Mouse (Mus musculus) urinary bladder, postnatal 25 days (tissue): ENCODE results near the gene Svs6.
"Not testable (repeated sequence)": the region's sequence is repeated elsewhere in the genome, so short reads cannot be mapped to it uniquely, and the experiment has no call there.

Source experiments
- DNase-seq: peaks from one replicate; pipeline ENCODE4 v3.0.0; 2022; ENCODE audit warnings: low spot score

Gene Svs6

DNA sequence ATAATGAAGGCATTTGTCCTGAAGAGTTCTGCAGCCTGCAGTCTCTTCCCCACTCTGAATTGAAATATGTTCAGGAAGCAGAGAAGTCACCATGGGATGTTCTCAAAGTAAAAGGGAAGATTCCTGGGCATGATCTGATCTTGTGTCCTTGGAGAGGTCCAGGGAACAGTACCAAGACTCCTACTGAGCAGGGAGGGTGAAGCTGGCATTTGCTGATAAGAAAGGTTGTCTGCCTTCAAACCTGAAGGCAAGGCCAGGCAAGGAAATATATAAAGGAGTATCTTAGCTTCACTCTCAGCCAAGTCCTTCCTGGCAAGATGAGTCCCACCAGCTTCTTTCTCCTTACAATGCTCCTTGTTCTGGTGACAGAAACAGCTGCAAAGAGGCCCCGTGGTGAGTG, at the start of gene Svs6:
Svs6 (plus strand) TSS at position 301 of the 400 bp plus-strand sequence.
- not testable (repeated sequence) for DNase-seq

DNA sequence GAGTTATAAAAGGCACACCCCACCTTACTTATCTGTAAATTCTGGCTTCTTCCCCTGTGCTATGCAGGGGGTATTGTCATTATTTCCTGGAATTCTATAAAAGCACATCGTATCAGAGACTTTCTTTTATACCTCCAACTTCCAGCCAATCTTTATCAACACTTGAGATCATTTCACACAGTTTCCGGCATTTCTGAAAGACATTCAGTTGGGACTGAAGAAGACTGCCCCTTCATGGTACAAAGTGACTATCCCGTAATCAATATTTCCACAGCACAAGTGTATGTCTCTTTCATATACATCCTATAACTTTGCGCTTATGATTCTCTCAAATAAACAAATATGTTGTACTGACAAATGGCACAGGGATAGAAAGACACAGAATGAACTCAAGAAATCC, 38.2 kb upstream of the Svs6 start, which contains the start of gene Svs4:
Svs4 (minus strand) TSS at position 101 of the 400 bp plus-strand sequence.
- DNase-seq, result no peak

GRCm38 (mm10) chr2:164288968-164289367, 27.6 kb upstream of the Svs6 start, which contains the start of gene Svs3a:
Gene Svs3a, plus strand, starts transcription at chr2:164289268.
- DNase-seq, result not testable (repeated sequence)

DNA sequence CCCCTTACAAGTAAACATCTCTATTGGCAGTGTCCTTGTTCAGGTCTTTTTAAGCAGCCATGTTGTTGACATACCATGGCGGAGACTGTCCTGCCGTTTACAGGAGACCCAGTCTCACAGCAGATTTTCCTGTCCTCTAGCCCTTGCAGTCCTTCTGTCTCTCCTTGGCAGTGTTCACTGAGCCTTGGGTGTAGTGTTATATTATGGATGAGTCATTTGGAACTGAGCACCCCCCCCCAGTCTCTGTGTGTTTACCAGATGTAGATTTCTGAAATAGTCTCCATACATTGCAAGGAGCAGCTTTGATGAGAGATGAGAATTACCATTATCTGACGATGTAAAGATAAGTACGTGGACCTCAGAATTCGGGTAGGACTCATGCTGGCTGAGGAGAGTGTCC, 4.0 kb upstream of the Svs6 start:
- no peak for DNase-seq

GRCm38 (mm10) chr2:164315460-164315859, 1.1 kb upstream of the Svs6 start:
- DNase-seq, result not testable (repeated sequence)

DNA sequence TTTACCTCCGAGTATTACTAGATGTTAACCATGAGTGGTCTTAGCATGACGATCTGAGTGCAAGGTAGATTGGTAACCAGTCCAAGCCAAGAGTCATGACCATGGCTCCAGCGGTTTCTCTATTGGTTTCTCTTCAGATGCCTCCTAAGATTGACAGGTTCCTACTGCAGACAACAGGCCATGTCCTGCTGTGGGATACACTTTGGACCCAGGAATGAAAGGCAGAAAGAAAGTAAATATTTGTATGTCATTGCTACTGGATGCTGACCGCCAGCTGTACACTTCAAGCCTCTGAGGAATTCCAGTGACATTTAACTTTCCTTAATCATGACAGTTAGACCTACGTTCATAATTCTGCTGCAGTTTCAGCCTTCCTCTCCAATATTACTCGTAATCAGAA, 4.4 kb downstream of the Svs6 start:
- no peak for DNase-seq

- DNase-seq, result not testable (repeated sequence)
Measured at GRCm38 (mm10) chr2:164332440-164332839, 15.9 kb downstream of the Svs6 start, which contains the start of gene Svs5. Gene Svs5, plus strand, starts transcription at chr2:164332740.

DNA sequence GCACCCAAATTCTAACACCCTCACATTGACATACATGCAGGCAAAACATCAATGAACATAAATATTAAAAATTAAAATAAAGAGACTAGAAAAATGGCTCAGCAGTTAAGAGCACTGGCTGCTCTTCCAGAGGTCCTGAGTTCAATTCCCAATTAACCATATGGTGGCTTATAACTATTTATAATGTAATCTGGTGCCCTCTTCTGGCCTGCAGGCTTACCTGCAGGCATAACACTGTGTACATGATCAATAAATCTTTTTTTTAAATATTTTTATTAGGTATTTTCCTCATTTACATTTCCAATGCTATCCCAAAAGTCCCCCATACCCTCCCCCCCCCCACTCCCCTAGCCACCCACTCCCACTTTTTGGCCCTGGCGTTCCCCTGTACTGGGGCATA, 27.2 kb downstream of the Svs6 start:
- not testable (repeated sequence) for DNase-seq

GRCm38 (mm10) chr2:164347697-164348096, 31.1 kb downstream of the Svs6 start:
- not testable (repeated sequence) for DNase-seq

DNA sequence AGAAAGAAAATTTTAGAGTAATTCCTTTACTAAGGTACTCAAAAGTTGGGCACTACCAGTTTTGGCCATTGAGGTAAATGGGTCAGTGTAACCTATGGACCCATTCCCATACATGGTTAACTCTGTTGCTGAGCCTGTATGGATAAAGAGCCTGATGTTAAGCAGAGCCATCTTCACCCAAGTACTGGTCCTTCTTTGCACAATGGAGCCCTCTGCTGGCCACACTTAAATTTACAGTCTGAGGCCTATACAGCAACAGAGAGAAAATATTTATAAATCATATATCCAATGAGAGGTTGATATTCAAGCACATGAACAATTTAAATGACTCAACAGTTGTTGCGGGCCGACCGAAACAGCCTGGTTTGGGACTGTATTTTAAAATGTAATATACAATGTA, 32.4 kb downstream of the Svs6 start:
- DNase-seq, result no peak

- DNase-seq, result no peak
Measured at GRCm38 (mm10) chr2:164352697-164353096, 36.1 kb downstream of the Svs6 start.

- no peak for DNase-seq
Measured at GRCm38 (mm10) chr2:164353356-164353755, 36.8 kb downstream of the Svs6 start.

- no peak for DNase-seq
Measured at GRCm38 (mm10) chr2:164356177-164356967, 39.8 kb downstream of the Svs6 start.

DNA sequence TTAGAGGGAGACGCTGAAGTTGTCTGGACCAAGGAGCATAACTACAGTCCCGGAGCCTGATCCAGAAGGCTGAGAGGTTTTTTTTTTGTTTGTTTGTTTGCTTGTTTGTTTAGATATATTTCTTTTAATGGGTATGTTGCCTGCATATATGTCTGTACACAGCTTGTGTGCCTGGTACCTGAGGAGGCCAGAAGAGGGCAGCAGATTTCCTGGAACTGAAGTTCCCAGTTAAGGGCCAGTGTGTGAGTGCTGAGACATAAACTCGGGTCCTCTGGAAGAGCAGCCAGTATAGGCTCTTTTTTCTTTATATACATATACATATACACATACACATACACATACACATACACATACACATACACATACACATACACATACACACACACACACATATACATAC, 41.8 kb downstream of the Svs6 start:
- no peak for DNase-seq

DNA sequence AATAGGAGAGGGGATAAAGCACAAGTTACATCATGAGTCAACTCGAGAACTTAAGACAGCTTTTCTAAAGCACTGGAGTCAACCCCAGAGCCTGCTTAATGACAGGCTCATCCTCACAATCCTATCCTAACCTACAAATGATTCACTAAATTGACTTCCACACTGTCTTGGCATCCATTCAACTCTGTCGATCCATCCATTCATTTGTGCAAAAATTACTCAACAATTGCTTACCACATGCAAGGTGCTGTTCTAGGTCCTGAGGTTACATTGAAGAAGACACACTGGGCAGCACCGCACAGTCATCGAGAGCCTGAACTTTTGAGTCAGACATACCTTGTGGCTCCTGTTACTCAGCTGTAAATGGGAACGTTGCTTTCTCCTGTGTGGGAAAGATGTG, 42.5 kb downstream of the Svs6 start:
- no peak for DNase-seq

DNA sequence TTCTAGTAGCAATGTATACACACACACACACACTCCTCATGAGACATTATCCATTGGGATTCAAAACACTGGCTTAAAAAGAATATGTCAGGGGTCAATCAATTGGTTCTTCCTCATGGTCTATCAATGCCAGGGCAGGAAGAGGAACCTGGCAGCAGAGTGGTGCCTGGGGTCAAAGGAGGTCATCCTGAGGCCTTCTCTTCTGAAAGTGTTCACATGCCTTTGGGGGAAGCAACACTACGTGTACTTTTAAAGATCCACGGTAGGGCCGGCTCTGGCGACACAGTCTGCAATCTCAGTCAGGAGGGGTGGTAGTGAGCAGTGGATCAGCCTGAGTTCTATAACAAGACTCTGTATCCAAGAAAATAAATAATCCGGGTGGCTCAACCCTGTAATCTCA, 43.1 kb downstream of the Svs6 start:
- DNase-seq, result no peak

- no peak for DNase-seq
Measured at GRCm38 (mm10) chr2:164360974-164361657, 44.6 kb downstream of the Svs6 start.

DNA sequence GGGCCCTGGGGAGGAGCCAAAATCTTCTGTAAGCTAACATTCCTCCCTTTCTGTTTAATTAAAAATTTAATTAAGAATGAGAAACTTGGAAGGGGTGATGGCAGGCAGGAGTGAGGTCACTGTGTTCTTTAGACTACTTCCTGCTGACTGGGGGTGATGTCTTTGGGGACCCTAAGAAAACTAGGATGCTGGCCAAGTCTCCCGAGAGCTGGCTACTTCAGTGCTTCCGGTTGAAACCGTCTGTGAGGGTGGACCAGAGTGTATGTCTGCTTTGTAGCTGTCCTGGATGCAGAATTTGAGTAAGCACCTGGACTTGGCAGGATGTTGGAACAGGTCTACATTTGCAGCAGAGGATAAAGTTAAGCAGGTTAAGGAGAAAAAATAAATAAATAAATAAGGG, 50.4 kb downstream of the Svs6 start:
- no peak for DNase-seq
